Comparison of ENCODE assay signal across 8 mouse cellular contexts in the genomic region with DNA sequence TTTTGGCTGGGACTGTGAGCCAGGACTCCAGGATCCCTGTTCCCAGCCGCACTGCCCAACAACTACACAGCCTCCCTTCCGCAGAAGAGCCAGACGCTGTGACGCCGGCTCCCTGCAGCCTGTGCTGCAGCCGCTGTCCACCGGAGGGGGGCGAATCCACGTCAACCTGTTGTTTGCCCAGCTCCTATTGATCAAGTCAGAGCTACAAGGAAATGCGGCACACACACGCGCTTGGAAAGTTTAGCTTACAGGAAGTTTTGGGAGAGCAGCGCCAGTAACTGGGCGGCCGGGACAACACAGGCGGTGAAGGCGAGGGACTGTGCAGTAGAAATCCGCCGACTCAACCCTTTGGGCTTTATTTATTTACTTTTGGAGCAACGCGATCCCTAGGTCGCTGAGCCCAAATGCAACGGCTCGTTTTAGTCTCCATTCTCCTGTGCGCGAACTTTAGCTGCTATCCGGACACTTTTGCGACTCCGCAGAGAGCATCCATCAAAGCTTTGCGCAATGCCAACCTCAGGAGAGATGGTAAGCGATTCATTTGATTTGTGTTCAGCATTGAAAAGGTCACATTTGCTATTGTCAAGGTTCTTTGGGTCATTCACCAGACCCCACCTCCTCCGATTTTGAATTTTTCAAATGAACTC. TPM values are rescaled to one million over a fixed set of nuclear protein-coding genes. Genes with fewer than 3 reads are reported as not detected.
DNase-seq lines count a peak whose midpoint lies in the region; ATAC-seq lines count a peak whose summit lies in the region.

Gene Pdgfd (plus strand): TSS at position 194 of the 647 bp plus-strand sequence.

- H3K4me2 ChIP-seq in heart, embryonic 13.5 days: peak within 1 kb of the TSS; percentile 73
- peak within 1 kb of the TSS; percentile 77 for H3K4me2 ChIP-seq in kidney, embryonic 15.5 days
- peak within 1 kb of the TSS; percentile 62 for H3K4me2 ChIP-seq in liver, embryonic 15.5 days
- peak within 1 kb of the TSS; percentile 75 for H3K4me2 ChIP-seq in neural tube, embryonic 14.5 days (ENCODE audit: low read depth, low read length)

- peak within 1 kb of the TSS; percentile 56 for H3K27ac ChIP-seq in heart, embryonic 13.5 days (replicated peaks)
- peak within 1 kb of the TSS; percentile 77 for H3K27ac ChIP-seq in kidney, embryonic 15.5 days
- no peak within 1 kb of the TSS for H3K27ac ChIP-seq in liver, embryonic 15.5 days (replicated peaks)
- no peak within 1 kb of the TSS for H3K27ac ChIP-seq in neural tube, embryonic 14.5 days (ENCODE audit: low read depth, low read length)

- H3K9me3 ChIP-seq in erythroblast, embryonic 14.5 days (ENCODE audit: control insufficient read depth, low read length): no peaks in the 10 kb centered on the region
- no peaks in the 10 kb centered on the region for H3K9me3 ChIP-seq in heart, embryonic 13.5 days
- H3K9me3 ChIP-seq in kidney, embryonic 15.5 days (replicated peaks): no peaks in the 10 kb centered on the region
- H3K9me3 ChIP-seq in liver, embryonic 15.5 days (replicated peaks): no peaks in the 10 kb centered on the region
- no peaks in the 10 kb centered on the region for H3K9me3 ChIP-seq in neural tube, embryonic 14.5 days (ENCODE audit: control insufficient read depth, low read length)

- 3% methylated on average over 32 of the region's 32 CpGs for WGBS in heart, embryonic 13.5 days
- WGBS in kidney, embryonic 15.5 days: 3% methylated on average over 32 of the region's 32 CpGs
- WGBS in liver, embryonic 15.5 days (ENCODE audit: insufficient replicate concordance): 2% methylated on average over 32 of the region's 32 CpGs
- WGBS in neural tube, embryonic 14.5 days: 3% methylated on average over 32 of the region's 32 CpGs

- H3K27me3 ChIP-seq in erythroblast, embryonic 14.5 days (ENCODE audit: control insufficient read depth): peaks cover 9% of the 10 kb centered on the region
- no peaks in the 10 kb centered on the region for H3K27me3 ChIP-seq in heart, embryonic 13.5 days (replicated peaks)
- H3K27me3 ChIP-seq in kidney, embryonic 15.5 days: no peaks in the 10 kb centered on the region
- H3K27me3 ChIP-seq in liver, embryonic 15.5 days: no peaks in the 10 kb centered on the region
- no peaks in the 10 kb centered on the region for H3K27me3 ChIP-seq in neural tube, embryonic 14.5 days (ENCODE audit: control insufficient read depth, insufficient read depth, low read length)

- H3K36me3 ChIP-seq in erythroblast, embryonic 14.5 days (ENCODE audit: control insufficient read depth): no peaks in the 10 kb centered on the region
- H3K36me3 ChIP-seq in heart, embryonic 13.5 days: no peaks in the 10 kb centered on the region
- H3K36me3 ChIP-seq in kidney, embryonic 15.5 days: no peaks in the 10 kb centered on the region
- no peaks in the 10 kb centered on the region for H3K36me3 ChIP-seq in liver, embryonic 15.5 days (replicated peaks)
- no peaks in the 10 kb centered on the region for H3K36me3 ChIP-seq in neural tube, embryonic 14.5 days (ENCODE audit: control insufficient read depth, insufficient read depth, low read length)

- peak within 1 kb of the TSS; percentile 53 for H3K4me3 ChIP-seq in erythroblast, embryonic 14.5 days (replicated peaks)
- H3K4me3 ChIP-seq in heart, embryonic 13.5 days: peak within 1 kb of the TSS; percentile 68
- peak within 1 kb of the TSS; percentile 55 for H3K4me3 ChIP-seq in kidney, embryonic 15.5 days (replicated peaks)
- H3K4me3 ChIP-seq in liver, embryonic 15.5 days (replicated peaks): peak within 1 kb of the TSS; percentile 46
- H3K4me3 ChIP-seq in neural tube, embryonic 14.5 days (ENCODE audit: low read depth, low read length): peak within 1 kb of the TSS; percentile 33

- peak within 1 kb of the TSS; percentile 82 for H3K9ac ChIP-seq in heart, embryonic 13.5 days
- peak within 1 kb of the TSS; percentile 48 for H3K9ac ChIP-seq in kidney, embryonic 15.5 days
- H3K9ac ChIP-seq in liver, embryonic 15.5 days: no peak within 1 kb of the TSS
- no peak within 1 kb of the TSS for H3K9ac ChIP-seq in neural tube, embryonic 14.5 days (replicated peaks; ENCODE audit: low read depth, low read length)

- H3K4me1 ChIP-seq in erythroblast, embryonic 14.5 days (ENCODE audit: control insufficient read depth): no peaks in the 10 kb centered on the region
- peaks cover 12% of the 10 kb centered on the region for H3K4me1 ChIP-seq in heart, embryonic 13.5 days
- peaks cover 16% of the 10 kb centered on the region; the same call in 1 of the 2 replicates for H3K4me1 ChIP-seq in kidney, embryonic 15.5 days
- H3K4me1 ChIP-seq in liver, embryonic 15.5 days (replicated peaks): 0 out of 2 replicates have a peak, but pooled peaks cover 2% of the 10 kb centered on the region
- H3K4me1 ChIP-seq in neural tube, embryonic 14.5 days (ENCODE audit: control insufficient read depth, insufficient read depth, low read length): peaks cover 6% of the 10 kb centered on the region; the same call in 1 of the 2 replicates

- peak; percentile 74; the same call in 1 of the 2 replicates for ATAC-seq in heart, embryonic 13.5 days (ENCODE audit: extremely low read depth, insufficient number of reproducible peaks, low FRiP score, low TSS enrichment)
- peak; percentile 93 for ATAC-seq in kidney, embryonic 15.5 days (replicated peaks; ENCODE audit: low FRiP score)
- ATAC-seq in liver, embryonic 15.5 days (ENCODE audit: insufficient read depth): peak; percentile 65
- ATAC-seq in neural tube, embryonic 14.5 days (ENCODE audit: low read depth): peak; percentile 93

- peak; percentile 8 for DNase-seq in thymus, postnatal 4 days
- DNase-seq in thymus, postnatal 0 days (ENCODE audit: low spot score): no peak
- peak; percentile 80 for DNase-seq in yolk sac, embryonic 10.5 days (ENCODE audit: low spot score)

RNA-seq across cellular contexts. Expression of gene Pdgfd, which starts in this region (rescaled TPM):
- polyA plus RNA-seq in thymus, postnatal 0 days (2015; fragmentation: Nextera tagmentation; extraction: Ambion mirVana): 1.5 TPM in 2 replicates
- polyA plus RNA-seq in erythroblast, embryonic 14.5 days (2012): not detected in 2 replicates
- polyA plus RNA-seq in heart, embryonic 13.5 days (2015; fragmentation: Nextera tagmentation; extraction: Ambion mirVana): 7.6 and 8.0 TPM in 2 replicates
- polyA plus RNA-seq in kidney, embryonic 15.5 days (2015; fragmentation: Nextera tagmentation; extraction: Ambion mirVana): 13.9 and 16.5 TPM in 2 replicates
- 0.46 and 0.47 TPM in 2 replicates for polyA plus RNA-seq in liver, embryonic 15.5 days (2015; fragmentation: Nextera tagmentation; extraction: Ambion mirVana)
- polyA plus RNA-seq in neural tube, embryonic 14.5 days (2014; fragmentation: Nextera tagmentation; extraction: Ambion mirVana): 3.2 and 3.3 TPM in 2 replicates

Comparison
In these comparisons a context has a peak if more than half of its experiments do, and no peak if none do; other contexts are left out.
1. Peak in ATAC-seq, H3K4me3 ChIP-seq and H3K4me2 ChIP-seq in liver, embryonic 15.5 days; RNA of the gene not detected or under 1 TPM.
2. H3K27ac ChIP-seq: peak in heart, embryonic 13.5 days (single experiment) and kidney, embryonic 15.5 days (single experiment); none in liver, embryonic 15.5 days (single experiment) and neural tube, embryonic 14.5 days (single experiment).
3. H3K9ac ChIP-seq: peak in heart, embryonic 13.5 days (single experiment) and kidney, embryonic 15.5 days (single experiment); none in liver, embryonic 15.5 days (single experiment) and neural tube, embryonic 14.5 days (single experiment).
4. Peak in every context shown above with its lines, with median percentiles within 50 percentile points of each other: H3K4me3 ChIP-seq, ATAC-seq and H3K4me2 ChIP-seq.